Mouse (Mus musculus) small intestine, adult 2 months (tissue): ENCODE data around the gene Hax1.

ENCODE experiments used
- CTCF ChIP-seq: fragments of 200-500 bp; IDR thresholded peaks from 2 replicates; pipeline ENCODE4 v1.5.1; 2012; ENCODE audit warnings: low read depth, mild to moderate bottlenecking, control low read depth, inconsistent platforms, low read length, moderate library complexity, mixed read lengths; ENCODE audit not compliant: insufficient replicate concordance, insufficient read length; ENCODE audit errors: extremely low read depth
- POLR2A ChIP-seq: fragments of 200-500 bp; IDR thresholded peaks from 2 replicates; pipeline ENCODE4 v1.6.1; 2012; ENCODE audit warnings: low read depth, mild to moderate bottlenecking, control low read depth, inconsistent platforms, low read length, moderate library complexity

DNA sequence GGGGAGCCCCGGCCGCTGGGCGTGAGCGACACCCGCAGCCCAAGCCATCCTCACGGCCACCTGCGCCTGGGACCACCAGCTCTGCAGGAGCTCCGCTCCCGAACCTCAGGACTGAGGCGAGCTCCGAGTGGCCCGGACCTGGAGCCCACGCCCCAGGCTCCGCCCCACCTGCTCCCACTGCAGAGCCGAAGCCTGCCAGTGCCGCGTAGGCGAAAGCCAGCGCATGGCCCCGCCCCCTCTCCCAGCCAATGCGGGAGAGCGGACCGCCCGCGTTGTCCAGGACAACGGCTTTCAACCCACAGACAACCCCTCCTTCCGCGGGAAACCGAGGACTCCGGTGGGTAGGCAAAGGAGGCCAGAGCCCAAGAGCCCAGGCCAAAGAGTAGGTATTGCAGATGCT is 38.1 kb downstream of the Hax1 start:
- no peak for TF ChIP-seq CTCF
- TF ChIP-seq POLR2A = no peak
